8 mouse cellular contexts compared by ENCODE assay signal in the genomic region with DNA sequence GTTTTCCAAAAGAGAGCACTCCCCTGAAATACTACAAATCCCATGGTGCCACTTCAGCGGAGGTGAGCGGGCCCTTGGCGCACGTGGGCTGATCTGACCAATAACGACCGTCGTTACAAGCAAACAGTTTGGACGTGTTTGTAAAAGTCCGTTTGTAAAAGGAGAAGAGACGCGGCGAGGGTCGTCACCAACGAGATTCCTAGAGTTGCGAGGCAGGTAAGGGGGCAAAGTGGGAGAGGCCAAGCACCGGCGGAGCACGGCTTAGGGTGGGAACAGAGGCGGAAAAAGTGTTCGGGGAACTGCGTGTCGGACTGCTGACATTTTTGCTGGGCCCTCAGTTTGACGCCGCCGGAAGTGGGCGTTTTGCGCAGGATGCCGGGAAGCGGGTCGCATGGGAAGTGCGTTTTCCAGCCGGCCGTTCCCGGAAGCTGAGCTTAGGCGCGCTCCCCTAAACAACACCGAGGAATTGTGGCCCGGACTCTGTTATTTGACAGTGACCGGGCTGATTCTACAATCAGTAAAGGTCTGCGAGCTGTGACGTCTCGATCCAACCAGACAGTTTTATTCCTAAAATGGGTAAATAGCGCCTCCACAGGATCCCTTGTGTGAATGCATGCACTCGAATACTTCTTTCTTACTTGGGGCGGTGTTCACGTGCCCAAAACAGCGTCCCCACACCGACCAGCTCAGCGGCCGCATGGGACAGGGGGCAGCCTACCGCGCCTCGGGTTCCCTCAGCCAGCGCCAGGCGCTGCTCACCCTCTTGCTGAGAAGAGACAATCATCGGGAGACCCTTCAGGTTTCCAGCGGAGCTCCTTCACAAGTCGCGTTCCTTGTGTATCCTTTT. TPM values are rescaled to one million over a fixed set of nuclear protein-coding genes. Genes with fewer than 3 reads are reported as not detected.
DNase-seq lines count a peak whose midpoint lies in the region; ATAC-seq lines count a peak whose summit lies in the region.

C87436 (plus strand) TSS at position 103 of the 847 bp plus-strand sequence.

- intact Hi-C loops in gastrocnemius, postnatal 14 days (cut with DNase I; ENCODE audit: low total_unique reads), result no loop called here
- intact Hi-C loops in left cerebral cortex, postnatal 10 days (cut with DNase I), result no loop called here

- DNase-seq in adrenal gland, adult (ENCODE audit: inconsistent age in 2 of 2, low spot score in 1 of 2), result peak; percentile 96 to 99
- DNase-seq in embryo, embryonic 10.5 days (ENCODE audit: low spot score), result peak; percentile 96
- peak; percentile 92 for DNase-seq in gastrocnemius, postnatal 14 days
- DNase-seq in left cerebral cortex, postnatal 10 days (ENCODE audit: extremely low spot score in 1 of 2, low spot score in 2 of 2), result peak; percentile 92 to 96
- peak; percentile 97 for DNase-seq in right cerebral cortex, postnatal 25 days
- DNase-seq in urinary bladder, postnatal 4 days (ENCODE audit: low spot score in 2 of 2), result peak; percentile 91 to 93

- ATAC-seq in inflammation-experienced regulatory T-cells, adult 6 months, result peak; percentile 89
- peak; percentile 84 for ATAC-seq in megakaryocyte-erythroid progenitor cell, adult 5-6 weeks (replicated peaks; ENCODE audit: low FRiP score, low TSS enrichment, poor library complexity, severe bottlenecking)

RNA-seq across cellular contexts. Expression of gene C87436, which starts in this region (rescaled TPM):
- total RNA-seq in gastrocnemius, postnatal 14 days (2021), result 1 to 10 TPM; 6.4 to 7.8 TPM
- 10 to 100 TPM; 20.2 to 39.5 (median 34.5) TPM for polyA plus RNA-seq in inflammation-experienced regulatory T-cells, adult 6 months (2017; shearing (Covaris generic))
- 10 to 100 TPM; 13.5 to 14.7 TPM for total RNA-seq in left cerebral cortex, postnatal 10 days (2021)
- total RNA-seq in megakaryocyte-erythroid progenitor cell, adult 5-6 weeks (2014; fragmentation: Nextera tagmentation), result 29.8 and 33.8 TPM in 2 replicates
- total RNA-seq in megakaryocyte-erythroid progenitor cell, adult 5-6 weeks (2017), result 12.4 and 21.9 TPM in 2 replicates

Comparison
In these comparisons a context has a peak if more than half of its experiments do, and no peak if none do; other contexts are left out.
1. Peak in every context shown above with its lines: DNase-seq and ATAC-seq.